Comparison of ENCODE assay signal across 8 mouse cellular contexts in the genomic region with DNA sequence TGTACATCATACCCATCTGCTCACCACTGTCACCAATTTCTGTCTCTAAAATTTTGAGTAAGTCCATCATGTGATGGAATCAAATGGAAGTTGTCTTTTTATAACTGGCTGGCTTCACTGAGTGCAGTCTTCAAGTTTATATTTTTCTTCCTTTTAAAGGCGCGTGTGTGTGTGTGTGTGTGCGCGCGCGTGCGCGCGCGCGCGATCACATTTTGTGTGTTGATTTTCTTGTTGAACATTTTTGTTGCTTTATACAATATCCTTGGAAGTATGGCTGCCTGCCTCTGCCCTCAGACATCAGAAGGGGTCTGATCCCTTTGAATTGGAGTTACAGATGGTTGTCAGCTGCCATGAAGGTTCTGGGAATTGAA. TPM values are rescaled to one million over a fixed set of nuclear protein-coding genes. Genes with fewer than 3 reads are reported as not detected.
A peak's percentile ranks its signal among the peaks of the same experiment; 100 is the strongest.
DNase-seq lines count a peak whose midpoint lies in the region; ATAC-seq and TF ChIP-seq lines count a peak whose summit lies in the region.

No protein-coding gene starts in this region.

- 49% methylated on average over 12 of the region's 12 CpGs for WGBS in lung, embryonic 16.5 days
- WGBS in hindbrain, embryonic 16.5 days = 55% methylated on average over 12 of the region's 12 CpGs
- WGBS in midbrain, postnatal 0 days = 63% methylated on average over 12 of the region's 12 CpGs

- TF ChIP-seq CTCF in midbrain, postnatal 0 days (IDR thresholded peaks at IDR 0.05) = no peak

- peak overlapping the region; percentile 89 for H3K4me2 ChIP-seq in lung, embryonic 16.5 days (ENCODE audit: low read depth, low read length)
- peak overlapping the region; percentile 86 for H3K4me2 ChIP-seq in hindbrain, embryonic 16.5 days (ENCODE audit: low read length)
- H3K4me2 ChIP-seq in midbrain, postnatal 0 days (ENCODE audit: low read depth, low read length, poor library complexity, severe bottlenecking) = peak overlapping the region; percentile 72

- H3K36me3 ChIP-seq in lung, embryonic 16.5 days (ENCODE audit: control insufficient read depth, insufficient read depth, low read length) = peaks cover 22% of the 10 kb centered on the region
- peaks cover 13% of the 10 kb centered on the region for H3K36me3 ChIP-seq in hindbrain, embryonic 16.5 days (ENCODE audit: control insufficient read depth, insufficient read depth, low read length)
- H3K36me3 ChIP-seq in midbrain, postnatal 0 days (ENCODE audit: insufficient read depth, low read length) = peaks cover 16% of the 10 kb centered on the region

- no peak for ATAC-seq in CD4-positive, CD25-positive, alpha-beta regulatory T cell, adult 4 months
- ATAC-seq in lung, embryonic 16.5 days (ENCODE audit: low read depth) = no peak
- ATAC-seq in hindbrain, embryonic 16.5 days = no peak
- no peak; the same call in 1 of the 2 replicates for ATAC-seq in midbrain, postnatal 0 days (ENCODE audit: low FRiP score)

- peaks cover 16% of the 10 kb centered on the region for H3K4me1 ChIP-seq in lung, embryonic 16.5 days (replicated peaks; ENCODE audit: control insufficient read depth, insufficient read depth, low read length)
- H3K4me1 ChIP-seq in hindbrain, embryonic 16.5 days (ENCODE audit: control insufficient read depth, insufficient read depth, low read depth, low read length) = peaks cover 15% of the 10 kb centered on the region; the same call in 1 of the 2 replicates
- peaks cover 6% of the 10 kb centered on the region; the same call in 1 of the 2 replicates for H3K4me1 ChIP-seq in midbrain, postnatal 0 days (ENCODE audit: insufficient read depth, low read length)

- no peaks in the 10 kb centered on the region for H3K27me3 ChIP-seq in lung, embryonic 16.5 days (ENCODE audit: control insufficient read depth, insufficient read depth, low read depth, low read length)
- H3K27me3 ChIP-seq in hindbrain, embryonic 16.5 days (replicated peaks; ENCODE audit: control insufficient read depth, insufficient read depth, low read length) = no peaks in the 10 kb centered on the region
- H3K27me3 ChIP-seq in midbrain, postnatal 0 days (ENCODE audit: insufficient read depth, low read length) = no peaks in the 10 kb centered on the region

- DNase-seq in CD4-positive, CD25-positive, alpha-beta regulatory T cell, adult 2 months (ENCODE audit: low read depth, low spot score) = peak; percentile 20
- no peak for DNase-seq in lung, postnatal 36 days
- DNase-seq in midbrain, postnatal 0 days (ENCODE audit: low spot score) = peak; percentile 4
- no peak for DNase-seq in adrenal gland, postnatal 25 days
- DNase-seq in layer of hippocampus, adult 8-10 months (ENCODE audit: low spot score in 2 of 2) = no peak

- H3K4me3 ChIP-seq in lung, embryonic 16.5 days (ENCODE audit: low read length) = peak overlapping the region; percentile 83
- peak overlapping the region; percentile 91 for H3K4me3 ChIP-seq in hindbrain, embryonic 16.5 days (ENCODE audit: low read length)
- peak overlapping the region; percentile 96 for H3K4me3 ChIP-seq in midbrain, postnatal 0 days (ENCODE audit: low read depth, low read length)

- H3K27ac ChIP-seq in lung, embryonic 16.5 days (ENCODE audit: low read length) = peak overlapping the region; percentile 83; the same call in 1 of the 2 replicates
- H3K27ac ChIP-seq in hindbrain, embryonic 16.5 days (ENCODE audit: low read depth, low read length) = peak overlapping the region; percentile 95
- H3K27ac ChIP-seq in midbrain, postnatal 0 days (ENCODE audit: low read depth, low read length) = peak overlapping the region; percentile 98

- peak overlapping the region; percentile 79 for H3K9ac ChIP-seq in lung, embryonic 16.5 days (ENCODE audit: low read length)
- H3K9ac ChIP-seq in hindbrain, embryonic 16.5 days (ENCODE audit: low read depth, low read length) = peak overlapping the region; percentile 89
- H3K9ac ChIP-seq in midbrain, postnatal 0 days (replicated peaks; ENCODE audit: low read length, poor library complexity, severe bottlenecking) = peak overlapping the region; percentile 93

- H3K9me3 ChIP-seq in lung, embryonic 16.5 days (ENCODE audit: control insufficient read depth, low read length) = no peaks in the 10 kb centered on the region
- H3K9me3 ChIP-seq in hindbrain, embryonic 16.5 days (ENCODE audit: control insufficient read depth, low read length) = no peaks in the 10 kb centered on the region
- no peaks in the 10 kb centered on the region for H3K9me3 ChIP-seq in midbrain, postnatal 0 days (ENCODE audit: low read length)

RNA-seq across cellular contexts. Expression of a gene that starts 0.8 kb away (rescaled TPM):
- 1,000 to 10,000 TPM; 2,328 to 3,093 TPM for polyA plus RNA-seq in CD4-positive, CD25-positive, alpha-beta regulatory T cell, adult 4 months (2017; shearing (Covaris generic))
- polyA plus RNA-seq in lung, embryonic 16.5 days (2015; fragmentation: Nextera tagmentation; extraction: Ambion mirVana) = 689 and 723 TPM in 2 replicates
- 300 and 377 TPM in 2 replicates for polyA plus RNA-seq in hindbrain, embryonic 16.5 days (2015; fragmentation: Nextera tagmentation; extraction: Ambion mirVana)
- total RNA-seq in midbrain, postnatal 0 days (2014; rRNA removed) = 941 and 988 TPM in 2 replicates
- polyA plus RNA-seq in midbrain, postnatal 0 days (2015; fragmentation: Nextera tagmentation; extraction: Ambion mirVana) = 310 and 336 TPM in 2 replicates
- 751 and 795 TPM in 2 replicates for total RNA-seq in adrenal gland, postnatal 25 days (2021)
- 100 to 1,000 TPM; 398 to 518 (median 456) TPM for total RNA-seq in layer of hippocampus, adult 8-10 months (2022)

RNA-seq across cellular contexts. Expression of a gene that starts 16.1 kb away (rescaled TPM):
- polyA plus RNA-seq in CD4-positive, CD25-positive, alpha-beta regulatory T cell, adult 4 months (2017; shearing (Covaris generic)) = 10 to 100 TPM in 1 of 2 experiments, 1 to 10 TPM in 1; 5.9 to 10.8 TPM
- polyA plus RNA-seq in lung, embryonic 16.5 days (2015; fragmentation: Nextera tagmentation; extraction: Ambion mirVana) = 37.2 and 37.6 TPM in 2 replicates
- 15.2 and 18.2 TPM in 2 replicates for polyA plus RNA-seq in hindbrain, embryonic 16.5 days (2015; fragmentation: Nextera tagmentation; extraction: Ambion mirVana)
- total RNA-seq in midbrain, postnatal 0 days (2014; rRNA removed) = 10.2 and 12.1 TPM in 2 replicates
- polyA plus RNA-seq in midbrain, postnatal 0 days (2015; fragmentation: Nextera tagmentation; extraction: Ambion mirVana) = 12.8 and 14.0 TPM in 2 replicates
- 17.2 and 21.0 TPM in 2 replicates for total RNA-seq in adrenal gland, postnatal 25 days (2021)
- 1 to 10 TPM; 5.9 to 8.1 (median 7.0) TPM for total RNA-seq in layer of hippocampus, adult 8-10 months (2022)

Comparison
In these comparisons a context has a peak if more than half of its experiments do, and no peak if none do; other contexts are left out.
1. DNase-seq: peak in CD4-positive, CD25-positive, alpha-beta regulatory T cell, adult 2 months (single experiment) and midbrain, postnatal 0 days (single experiment); none in lung, postnatal 36 days (single experiment), adrenal gland, postnatal 25 days (single experiment) and layer of hippocampus, adult 8-10 months (0 of 2).
2. Peak in every context shown above with its lines, with median percentiles within 50 percentile points of each other: H3K27ac ChIP-seq, H3K4me2 ChIP-seq, H3K4me3 ChIP-seq and H3K9ac ChIP-seq.